Mouse (Mus musculus): ENCODE data around the gene Plod3. TPM values are rescaled to one million over a fixed set of nuclear protein-coding genes. Genes with fewer than 3 reads are reported as not detected.

Gene Plod3
- polyA plus RNA-seq, 1 experiment from 2014 or later: 17.2 TPM

DNA sequence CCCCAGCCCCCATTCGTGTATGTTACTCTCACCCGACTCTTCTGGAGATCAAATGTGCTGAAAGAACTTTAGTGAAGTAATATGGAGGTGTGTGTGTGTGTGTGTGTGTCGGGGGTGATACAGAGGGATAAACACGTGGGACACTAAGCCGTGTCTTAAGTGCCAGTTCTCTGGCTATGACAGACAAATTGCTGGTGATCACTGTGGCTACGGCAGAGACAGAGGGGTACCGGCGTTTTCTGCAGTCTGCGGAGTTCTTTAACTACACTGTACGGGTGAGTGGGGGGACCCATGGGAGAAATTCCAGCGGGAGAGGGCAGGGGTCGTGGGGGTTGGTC, 1.1 kb downstream of the Plod3 start, which contains the start of gene Znhit1:
Gene Znhit1 (minus strand): TSS at position 88 of the 338 bp plus-strand sequence.
- ATAC-seq (ENCODE audit: low FRiP score, low TSS enrichment) (no peak), DNase-seq (ENCODE audit: low spot score) (no peak)
- peak within 1 kb of the TSS; percentile 93 for H3K4me2 ChIP-seq (replicated peaks; ENCODE audit: low read depth)
- H3K27ac ChIP-seq (replicated peaks): peak within 1 kb of the TSS; percentile 89
- H3K9me3 ChIP-seq (ENCODE audit: control insufficient read depth, low read length): no peaks in the 10 kb centered on the region
- H3K27me3 ChIP-seq (ENCODE audit: control insufficient read depth, insufficient read depth, low read length): no peaks in the 10 kb centered on the region
- peaks cover 21% of the 10 kb centered on the region for H3K36me3 ChIP-seq (ENCODE audit: control insufficient read depth, insufficient read depth, low read length)
- TF ChIP-seq EP300 (optimal IDR thresholded peaks at IDR 0.05): no peak
- no peak for TF ChIP-seq CTCF (IDR thresholded peaks at IDR 0.05; ENCODE audit: low read depth)
- H3K4me3 ChIP-seq (ENCODE audit: low read depth, low read length): peak within 1 kb of the TSS; percentile 92
- WGBS: 4% methylated on average over 12 of the region's 12 CpGs
- H3K9ac ChIP-seq (ENCODE audit: low read length): peak within 1 kb of the TSS; percentile 84
- H3K4me1 ChIP-seq (replicated peaks; ENCODE audit: control insufficient read depth, insufficient read depth): 0 out of 2 replicates have a peak, but pooled peaks cover 2% of the 10 kb centered on the region

DNA sequence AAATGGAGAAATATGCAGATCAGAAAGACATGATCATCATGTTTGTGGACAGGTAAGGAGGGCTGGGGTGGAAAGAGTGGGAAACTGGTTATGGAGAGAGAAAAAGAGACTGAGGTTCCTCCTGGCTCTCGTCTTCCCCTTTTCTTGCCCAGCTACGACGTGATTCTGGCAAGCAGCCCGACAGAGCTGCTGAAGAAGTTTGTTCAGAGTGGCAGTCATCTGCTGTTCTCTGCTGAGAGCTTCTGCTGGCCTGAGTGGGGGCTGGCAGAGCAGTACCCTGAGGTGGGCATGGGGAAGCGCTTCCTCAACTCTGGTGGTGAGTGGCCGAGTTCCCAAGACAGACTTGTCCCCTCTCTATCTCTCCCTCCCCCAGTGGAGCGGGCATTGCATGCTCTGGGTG, 1.6 kb downstream of the Plod3 start:
- WGBS: 38% methylated on average over 7 of the region's 7 CpGs
- peaks cover 23% of the 10 kb centered on the region for H3K36me3 ChIP-seq (ENCODE audit: control insufficient read depth, insufficient read depth, low read length)

DNA sequence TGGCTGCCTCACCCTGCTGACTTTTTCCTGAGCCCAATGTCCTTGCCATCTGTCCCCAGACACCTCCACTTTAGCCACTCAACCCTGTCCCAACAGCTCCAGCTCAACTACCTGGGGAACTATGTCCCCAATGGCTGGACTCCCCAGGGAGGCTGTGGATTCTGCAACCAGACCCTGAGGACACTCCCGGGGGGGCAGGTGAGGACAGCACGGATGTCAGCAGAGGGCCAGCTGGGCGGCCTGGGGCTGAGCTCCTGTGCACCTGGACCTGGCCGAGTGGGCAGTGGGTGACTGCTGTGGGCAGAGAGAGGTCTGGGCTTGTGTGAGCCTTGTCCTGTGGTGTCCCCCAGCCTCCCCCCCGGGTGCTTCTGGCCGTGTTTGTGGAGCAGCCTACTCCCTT, 3.0 kb downstream of the Plod3 start:
- Histone ChIP-seq H3K9ac (ENCODE audit: low read length) (no peak overlapping the region), H3K4me3 (ENCODE audit: low read depth, low read length) (no peak overlapping the region), H3K27ac (replicated peaks) (no peak overlapping the region), H3K4me2 (replicated peaks; ENCODE audit: low read depth) (no peak overlapping the region), H3K4me1 (replicated peaks; ENCODE audit: control insufficient read depth, insufficient read depth) (0 out of 2 replicates have a peak, but pooled peaks cover 2% of the 10 kb centered on the region), H3K36me3 (ENCODE audit: control insufficient read depth, insufficient read depth, low read length) (peaks cover 31% of the 10 kb centered on the region), H3K27me3 (ENCODE audit: control insufficient read depth, insufficient read depth, low read length) (no peaks in the 10 kb centered on the region), H3K9me3 (ENCODE audit: control insufficient read depth, low read length) (no peaks in the 10 kb centered on the region)
- 87% methylated on average over 6 of the region's 6 CpGs for WGBS
- no peak for ATAC-seq (ENCODE audit: low FRiP score, low TSS enrichment)
- no peak for DNase-seq (ENCODE audit: low spot score)
- no peak for TF ChIP-seq EP300 (optimal IDR thresholded peaks at IDR 0.05)
- no peak for TF ChIP-seq CTCF (IDR thresholded peaks at IDR 0.05; ENCODE audit: low read depth)

More for the DNA sequence above, 1.6 kb downstream of the Plod3 start:
- Histone ChIP-seq H3K9me3 (ENCODE audit: control insufficient read depth, low read length) (no peaks in the 10 kb centered on the region), H3K4me1 (replicated peaks; ENCODE audit: control insufficient read depth, insufficient read depth) (0 out of 2 replicates have a peak, but pooled peaks cover 2% of the 10 kb centered on the region), H3K4me2 (replicated peaks; ENCODE audit: low read depth) (peak overlapping the region; percentile 93), H3K4me3 (ENCODE audit: low read depth, low read length) (peak overlapping the region; percentile 92), H3K27me3 (ENCODE audit: control insufficient read depth, insufficient read depth, low read length) (no peaks in the 10 kb centered on the region), H3K27ac (replicated peaks) (no peak overlapping the region), H3K9ac (ENCODE audit: low read length) (no peak overlapping the region; the same call in 1 of the 2 replicates)
- TF ChIP-seq EP300 (optimal IDR thresholded peaks at IDR 0.05) (no peak), CTCF (IDR thresholded peaks at IDR 0.05; ENCODE audit: low read depth) (no peak)
- no peak for DNase-seq (ENCODE audit: low spot score)
- ATAC-seq (ENCODE audit: low FRiP score, low TSS enrichment): no peak

DNA sequence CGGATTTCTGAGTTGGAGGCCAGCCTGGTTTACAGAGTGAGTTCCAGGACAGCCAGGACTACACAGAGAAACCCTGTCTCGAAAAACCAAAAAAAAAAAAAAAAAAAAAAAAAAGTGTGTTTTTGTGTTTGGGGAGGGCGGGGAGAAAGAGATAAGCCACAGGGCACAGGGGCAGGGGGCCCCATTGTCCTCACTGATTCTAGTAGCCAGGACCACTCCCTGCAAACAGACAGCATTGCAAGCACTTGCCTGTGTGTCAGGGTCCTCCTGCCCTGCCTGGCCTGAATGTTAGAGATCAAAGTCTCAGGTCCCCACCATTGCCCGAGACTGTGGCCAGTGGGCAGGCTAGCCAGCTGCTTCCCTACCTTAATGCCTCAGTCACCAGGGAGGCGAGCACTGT, 12.6 kb downstream of the Plod3 start:
- no peak overlapping the region for H3K27ac ChIP-seq (replicated peaks)
- H3K27me3 ChIP-seq (ENCODE audit: control insufficient read depth, insufficient read depth, low read length): no peaks in the 10 kb centered on the region
- H3K4me3 ChIP-seq (ENCODE audit: low read depth, low read length): no peak overlapping the region
- H3K9me3 ChIP-seq (ENCODE audit: control insufficient read depth, low read length): no peaks in the 10 kb centered on the region
- WGBS: 66% methylated on average over 3 of the region's 5 CpGs
- H3K36me3 ChIP-seq (ENCODE audit: control insufficient read depth, insufficient read depth, low read length): peaks cover 5% of the 10 kb centered on the region
- ATAC-seq (ENCODE audit: low FRiP score, low TSS enrichment): no peak
- H3K4me2 ChIP-seq (replicated peaks; ENCODE audit: low read depth): no peak overlapping the region
- H3K4me1 ChIP-seq (replicated peaks; ENCODE audit: control insufficient read depth, insufficient read depth): no peaks in the 10 kb centered on the region
- no peak for TF ChIP-seq EP300 (optimal IDR thresholded peaks at IDR 0.05)
- no peak for TF ChIP-seq CTCF (IDR thresholded peaks at IDR 0.05; ENCODE audit: low read depth)
- no peak for DNase-seq (ENCODE audit: low spot score)
- no peak overlapping the region for H3K9ac ChIP-seq (ENCODE audit: low read length)

DNA sequence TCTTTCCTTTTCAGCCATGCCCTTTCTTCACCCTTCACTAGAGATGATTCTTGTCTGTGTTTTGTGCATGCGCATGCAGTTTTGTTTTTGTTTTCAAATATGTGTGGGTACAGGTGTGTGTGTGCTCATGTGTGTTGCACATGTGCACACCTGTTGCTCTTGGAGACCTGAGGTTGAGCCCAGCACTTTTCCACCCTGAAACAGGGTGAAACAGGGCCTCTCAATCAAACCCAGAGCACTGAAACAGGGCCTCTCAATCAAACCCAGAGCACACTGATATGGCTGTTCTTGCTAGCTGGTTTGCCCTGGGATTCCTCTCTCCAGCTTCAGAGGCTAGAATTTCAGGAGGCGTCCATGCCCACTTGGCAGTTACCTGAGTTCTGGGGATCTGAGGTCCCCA, 13.8 kb downstream of the Plod3 start:
- TF ChIP-seq CTCF (IDR thresholded peaks at IDR 0.05; ENCODE audit: low read depth): no peak
- no peak for TF ChIP-seq EP300 (optimal IDR thresholded peaks at IDR 0.05)
- Histone ChIP-seq H3K9ac (ENCODE audit: low read length) (no peak overlapping the region), H3K27ac (replicated peaks) (no peak overlapping the region), H3K27me3 (ENCODE audit: control insufficient read depth, insufficient read depth, low read length) (no peaks in the 10 kb centered on the region), H3K9me3 (ENCODE audit: control insufficient read depth, low read length) (no peaks in the 10 kb centered on the region), H3K4me3 (ENCODE audit: low read depth, low read length) (no peak overlapping the region), H3K4me2 (replicated peaks; ENCODE audit: low read depth) (no peak overlapping the region), H3K36me3 (ENCODE audit: control insufficient read depth, insufficient read depth, low read length) (no peaks in the 10 kb centered on the region), H3K4me1 (replicated peaks; ENCODE audit: control insufficient read depth, insufficient read depth) (no peaks in the 10 kb centered on the region)
- ATAC-seq (ENCODE audit: low FRiP score, low TSS enrichment): no peak
- WGBS: 76% methylated on average over 2 of the region's 2 CpGs
- DNase-seq (ENCODE audit: low spot score): peak; percentile 31

DNA sequence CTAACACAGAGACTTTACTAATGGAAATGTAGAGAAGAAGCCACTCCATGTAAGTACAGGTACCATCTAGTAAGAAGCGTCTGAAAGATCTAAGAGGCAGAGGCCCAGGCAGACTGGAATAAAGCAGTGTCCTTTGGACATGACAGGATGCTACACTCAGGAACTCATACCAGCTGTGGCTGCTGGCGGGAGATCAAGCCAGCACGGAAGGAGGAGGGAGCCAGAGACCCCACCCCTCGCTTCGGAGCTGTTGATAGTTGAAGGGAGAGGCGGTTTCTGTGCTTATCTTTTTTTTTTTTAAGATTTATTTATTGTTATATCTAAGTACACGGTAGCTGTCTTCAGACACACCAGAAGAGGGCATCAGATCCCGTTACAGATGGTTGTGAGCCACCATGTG, 20.5 kb downstream of the Plod3 start:
- ATAC-seq (ENCODE audit: low FRiP score, low TSS enrichment): no peak
- Histone ChIP-seq H3K9ac (ENCODE audit: low read length) (no peak overlapping the region), H3K27ac (replicated peaks) (no peak overlapping the region)

More for the DNA sequence above, 20.5 kb downstream of the Plod3 start:
- Histone ChIP-seq H3K9me3 (ENCODE audit: control insufficient read depth, low read length) (no peaks in the 10 kb centered on the region), H3K4me1 (replicated peaks; ENCODE audit: control insufficient read depth, insufficient read depth) (no peaks in the 10 kb centered on the region), H3K4me3 (ENCODE audit: low read depth, low read length) (no peak overlapping the region), H3K4me2 (replicated peaks; ENCODE audit: low read depth) (no peak overlapping the region), H3K36me3 (ENCODE audit: control insufficient read depth, insufficient read depth, low read length) (no peaks in the 10 kb centered on the region), H3K27me3 (ENCODE audit: control insufficient read depth, insufficient read depth, low read length) (no peaks in the 10 kb centered on the region)
- DNase-seq (ENCODE audit: low spot score): no peak
- TF ChIP-seq EP300 (optimal IDR thresholded peaks at IDR 0.05) (no peak), CTCF (IDR thresholded peaks at IDR 0.05; ENCODE audit: low read depth) (no peak)
- WGBS: 31% methylated on average over 8 of the region's 8 CpGs

Data from stomach, postnatal 0 days (tissue).